Mouse (Mus musculus) small intestine, adult 2 months (tissue): ENCODE results near the gene Tekt4. TPM values are rescaled to one million over a fixed set of nuclear protein-coding genes. Genes with fewer than 3 reads are reported as not detected.

Source experiments
- H3K27ac ChIP-seq: fragments of 200-500 bp; 2 replicates; pipeline ENCODE4 v1.5.1; 2012; ENCODE audit warnings: low read depth, low read length, control low read depth, inconsistent platforms; ENCODE audit not compliant: insufficient read depth
- H3K27me3 ChIP-seq: fragments of 200-500 bp; 2 replicates; pipeline ENCODE4 v1.6.1; 2012; ENCODE audit warnings: mild to moderate bottlenecking, moderate library complexity, low read length, inconsistent platforms; ENCODE audit not compliant: control insufficient read depth, insufficient read depth
- H3K36me3 ChIP-seq: fragments of 200-500 bp; 2 replicates; pipeline ENCODE4 v1.6.1; 2012; ENCODE audit warnings: mild to moderate bottlenecking, low read length, control low read depth, inconsistent platforms; ENCODE audit not compliant: control insufficient read depth, insufficient read depth
- H3K4me1 ChIP-seq: fragments of 200-500 bp; 2 replicates; pipeline ENCODE4 v1.6.1; 2012; ENCODE audit warnings: low read length, inconsistent platforms, mixed read lengths; ENCODE audit not compliant: control insufficient read depth, insufficient read depth, insufficient read length
- H3K4me3 ChIP-seq: fragments of 200-500 bp; 2 replicates; pipeline ENCODE4 v1.5.1; 2012; ENCODE audit warnings: low read depth, mild to moderate bottlenecking, control low read depth, inconsistent platforms, low read length, moderate library complexity
- CTCF ChIP-seq: fragments of 200-500 bp; IDR thresholded peaks from 2 replicates; pipeline ENCODE4 v1.5.1; 2012; ENCODE audit warnings: low read depth, mild to moderate bottlenecking, control low read depth, inconsistent platforms, low read length, moderate library complexity, mixed read lengths; ENCODE audit not compliant: insufficient replicate concordance, insufficient read length; ENCODE audit errors: extremely low read depth
- POLR2A ChIP-seq: fragments of 200-500 bp; IDR thresholded peaks from 2 replicates; pipeline ENCODE4 v1.6.1; 2012; ENCODE audit warnings: low read depth, mild to moderate bottlenecking, control low read depth, inconsistent platforms, low read length, moderate library complexity
- WGBS: fragments of 180-500 bp; shearing (Covaris S2); methylation state at CpG from one replicate; pipeline ENCODE4 v1.1.7; 2018; 5-methylcytosine and 5-hydroxymethylcytosine counted together
- polyA plus RNA-seq: library from polyadenylated mRNA; depleted of rRNA; stranded (reverse); fragments of >200 nt; gene quantifications from 2 replicates; pipeline ENCODE4 v1.2.3, GENCODE M21; 2012; rRNA removed

Tekt4 gene
- polyA plus RNA-seq, 1 experiment: not detected

- Histone ChIP-seq H3K36me3 (no peaks in the 10 kb centered on the region), H3K27me3 (no peaks in the 10 kb centered on the region), H3K27ac (no peak overlapping the region), H3K4me1 (no peaks in the 10 kb centered on the region), H3K4me3 (no peak overlapping the region)
- 59% methylated on average over 9 of the region's 9 CpGs for WGBS
- TF ChIP-seq POLR2A: no peak
- no peak for TF ChIP-seq CTCF
These were observed 66.1 kb downstream of the Tekt4 start for GRCm38 (mm10) chr17:25520492-25520891.

- TF ChIP-seq POLR2A (no peak), CTCF (no peak)
- H3K4me3 ChIP-seq: no peak overlapping the region
- 78% methylated on average over 12 of the region's 12 CpGs for WGBS
- no peak overlapping the region for H3K27ac ChIP-seq
- no peaks in the 10 kb centered on the region for H3K36me3 ChIP-seq
- no peaks in the 10 kb centered on the region for H3K4me1 ChIP-seq
- H3K27me3 ChIP-seq: no peaks in the 10 kb centered on the region
These were observed 67.7 kb downstream of the Tekt4 start for GRCm38 (mm10) chr17:25522080-25522479.

Other genes starting within 250 kb of the Tekt4 start
- gene Gnptg, start 214.5 kb upstream of the Tekt4 start, polyA plus RNA-seq: 21.0 and 29.3 TPM in 2 replicates
- gene Tsr3, start 214.4 kb upstream of the Tekt4 start, polyA plus RNA-seq: 6.8 and 13.3 TPM in 2 replicates
- gene Baiap3, start 198.3 kb upstream of the Tekt4 start, polyA plus RNA-seq: 10.1 TPM in 2 replicates
- gene Ube2i, start 180.0 kb upstream of the Tekt4 start, polyA plus RNA-seq: 24.8 and 50.8 TPM in 2 replicates
- not detected in 2 replicates for gene Prss34, start 156.2 kb upstream of the Tekt4 start, polyA plus RNA-seq
- not detected in 2 replicates for gene Prss28, start 146.0 kb upstream of the Tekt4 start, polyA plus RNA-seq
- not detected in 2 replicates for gene Prss29, start 136.0 kb upstream of the Tekt4 start, polyA plus RNA-seq
- 0.39 TPM in 1 of 2 replicates, not detected in the other for gene Tpsab1, start 109.1 kb upstream of the Tekt4 start, polyA plus RNA-seq
- gene Tpsb2, start 88.3 kb upstream of the Tekt4 start, polyA plus RNA-seq: 3.8 TPM in 1 of 2 replicates, not detected in the other
- gene Tpsg1, start 85.3 kb upstream of the Tekt4 start, polyA plus RNA-seq: 15.8 and 59.6 TPM in 2 replicates
- gene Cacna1h, start 20.8 kb upstream of the Tekt4 start, polyA plus RNA-seq: 17.8 and 19.6 TPM in 2 replicates
- 0.29 and 0.53 TPM in 2 replicates for gene Sstr5, start 42.7 kb downstream of the Tekt4 start, polyA plus RNA-seq
- 0.67 and 0.98 TPM in 2 replicates for gene Sox8, start 116.1 kb downstream of the Tekt4 start, polyA plus RNA-seq
- 10.0 and 10.9 TPM in 2 replicates for gene Lmf1, start 124.5 kb downstream of the Tekt4 start, polyA plus RNA-seq